Mouse (Mus musculus) skeletal muscle tissue, adult 2 months (tissue): ENCODE measurements around the gene Fez2.
A peak's percentile ranks its signal among the peaks of the same experiment; 100 is the strongest.

Experiments used
- DNase-seq: peaks from one replicate; pipeline ENCODE4 v3.0.0-alpha.2; 2012; ENCODE audit warnings: low read depth, low spot score

The Fez2 gene

GRCm38 (mm10) chr17:78368481-78368880 is 49.5 kb downstream of the Fez2 start:
- no peak for DNase-seq

DNA sequence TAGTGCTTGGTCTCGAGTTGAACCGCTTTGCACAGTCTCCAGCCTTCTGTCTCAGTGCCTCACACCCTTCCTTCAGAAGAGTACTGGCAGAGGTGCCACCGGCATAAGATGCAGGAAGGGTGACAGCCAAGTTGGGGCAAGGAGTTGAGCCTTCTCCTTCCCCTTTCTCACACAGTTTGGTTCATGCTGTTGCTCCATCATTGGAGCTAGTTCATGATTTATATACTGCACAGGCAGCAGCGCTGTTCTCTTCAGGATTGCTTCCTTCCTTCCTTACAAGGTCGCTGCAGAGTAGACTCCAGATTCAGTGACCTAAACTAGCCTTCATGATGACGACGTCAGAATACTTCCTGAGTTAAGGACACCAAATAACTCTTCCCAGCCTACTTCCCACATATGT is 51.9 kb downstream of the Fez2 start:
- no peak for DNase-seq

GRCm38 (mm10) chr17:78364555-78365302 is 53.2 kb downstream of the Fez2 start:
- no peak for DNase-seq

- DNase-seq = peak; percentile 38
Measured at GRCm38 (mm10) chr17:78361939-78362728, 55.8 kb downstream of the Fez2 start.

DNA sequence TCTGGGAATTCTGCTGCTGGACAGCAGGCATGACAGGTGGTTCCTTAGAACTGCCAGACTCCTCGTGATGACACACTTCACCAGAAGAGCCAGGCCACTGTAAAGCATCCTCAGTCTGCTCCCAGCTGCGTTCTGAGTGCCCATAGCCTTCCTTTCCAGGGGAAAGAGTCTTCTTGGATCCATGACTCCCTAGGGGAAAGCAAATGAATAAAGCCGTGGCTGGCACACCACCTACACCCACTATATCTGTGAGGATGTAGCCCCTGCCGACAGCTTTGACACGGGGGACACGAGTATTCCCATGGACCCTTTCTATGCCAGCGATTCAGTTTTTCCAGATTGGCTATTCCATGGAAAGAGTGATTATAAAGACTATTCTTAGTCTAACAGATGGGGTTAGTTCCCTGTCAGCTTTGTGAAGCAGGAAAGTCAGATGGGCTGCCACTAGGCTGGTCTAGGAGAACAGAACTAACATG is 59.7 kb downstream of the Fez2 start:
- no peak for DNase-seq

DNA sequence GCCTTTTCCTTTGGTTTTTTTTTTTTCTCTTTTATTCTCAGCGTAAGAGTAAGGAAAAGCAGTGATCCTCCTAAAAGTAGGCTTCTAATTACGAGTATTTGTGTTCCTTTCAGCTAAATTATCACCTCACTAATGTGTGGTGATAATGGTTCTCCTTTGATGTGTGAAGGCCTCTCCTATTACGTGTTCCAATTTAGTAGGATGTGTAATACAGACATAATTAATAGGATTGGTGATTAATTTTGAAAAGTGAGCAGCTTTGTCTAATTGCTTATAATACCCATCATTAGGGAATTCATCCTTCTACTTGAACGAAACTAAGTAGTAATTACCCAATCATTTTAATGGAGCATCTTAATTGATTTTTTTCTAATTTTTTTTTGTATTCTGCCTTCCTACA is 60.2 kb downstream of the Fez2 start:
- no peak for DNase-seq

GRCm38 (mm10) chr17:78355611-78356010 is 62.3 kb downstream of the Fez2 start:
- DNase-seq = no peak

- DNase-seq = no peak
Measured at GRCm38 (mm10) chr17:78354871-78355270, 63.1 kb downstream of the Fez2 start.

GRCm38 (mm10) chr17:78354411-78354810 is 63.5 kb downstream of the Fez2 start:
- DNase-seq = no peak

DNA sequence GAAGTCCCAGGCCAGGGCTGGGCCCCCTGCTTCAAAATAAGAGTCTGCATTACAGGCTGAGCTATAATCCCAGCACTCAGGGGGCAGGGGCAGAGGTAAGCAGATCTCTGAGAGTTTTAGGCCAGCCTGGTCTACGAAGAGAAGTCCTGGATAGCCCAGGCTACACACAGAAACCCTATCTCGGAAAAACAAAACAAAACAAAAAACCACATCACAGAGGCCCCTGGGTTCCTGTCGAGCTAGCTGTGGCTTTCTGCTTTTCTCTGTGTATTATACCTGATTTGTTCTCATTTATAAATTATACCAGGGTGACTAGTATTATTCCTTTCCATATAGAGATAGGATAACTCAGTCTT is 65.5 kb downstream of the Fez2 start:
- no peak for DNase-seq

DNA sequence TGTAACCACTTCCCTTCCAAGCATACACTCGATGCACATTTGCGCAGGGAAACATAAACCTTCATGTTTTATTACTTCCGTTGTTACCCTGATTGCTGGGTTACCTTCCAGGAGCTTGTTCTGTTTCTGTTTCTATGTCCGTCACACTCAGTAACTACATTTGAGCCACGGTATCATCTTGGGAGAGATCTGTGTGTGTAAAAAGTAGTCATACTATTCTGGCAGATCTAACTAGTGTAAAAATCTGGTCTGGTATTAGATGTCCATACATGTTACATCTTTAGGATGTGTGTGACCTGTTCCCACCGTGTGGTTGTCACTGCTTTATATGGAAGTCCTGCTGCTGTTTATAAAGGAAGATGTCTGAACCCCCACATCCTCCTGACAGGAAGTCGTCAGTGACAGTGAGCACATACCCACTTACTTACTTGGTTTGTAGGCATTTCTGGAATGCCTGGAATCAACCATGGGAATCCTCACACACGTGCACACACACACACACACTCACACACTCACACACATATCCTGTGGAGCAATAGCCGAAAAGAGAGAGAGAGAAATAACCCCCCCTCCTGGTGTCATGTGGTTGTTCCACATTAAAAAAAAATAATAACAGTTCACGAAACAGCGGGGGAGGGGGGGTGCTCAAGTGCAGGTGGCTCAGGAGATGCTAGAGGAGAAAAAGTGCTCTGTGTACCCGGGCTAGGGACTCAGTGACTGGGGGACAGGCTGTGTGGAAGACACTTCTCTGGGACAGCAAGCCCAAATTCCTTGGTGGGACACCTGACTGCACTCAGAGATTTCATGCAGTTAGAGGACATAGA is 66.1 kb downstream of the Fez2 start:
- DNase-seq = no peak

DNA sequence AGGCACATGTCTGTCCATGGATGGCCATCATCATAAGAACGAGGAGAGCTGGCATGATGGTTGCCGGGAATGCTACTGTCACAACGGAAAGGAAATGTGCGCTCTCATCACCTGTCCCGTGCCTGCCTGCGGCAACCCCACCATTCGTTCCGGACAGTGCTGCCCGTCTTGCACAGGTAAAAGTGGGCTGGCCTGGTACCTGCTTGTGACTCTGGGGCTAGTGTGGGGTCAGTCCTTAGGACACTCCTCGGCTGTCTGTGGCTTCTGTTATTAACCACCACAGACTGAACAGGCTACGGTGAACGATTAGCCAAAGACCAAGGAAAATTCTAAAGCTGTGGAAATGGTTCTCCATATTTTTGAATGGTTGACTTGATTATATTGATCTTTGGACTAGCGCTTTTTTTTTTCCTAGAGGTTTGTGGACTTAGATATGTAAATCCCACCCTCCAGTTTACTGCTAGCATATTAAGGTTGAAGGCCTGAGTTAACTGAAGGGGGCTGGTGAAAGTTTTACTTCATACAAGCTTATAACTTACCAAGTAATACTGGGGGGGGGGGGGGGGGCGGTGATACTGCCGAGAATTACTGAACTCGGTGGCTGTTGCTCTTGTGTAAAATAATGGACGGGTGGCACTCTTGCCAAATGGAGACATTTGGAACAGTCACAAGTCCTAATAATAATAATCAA is 70.7 kb downstream of the Fez2 start:
- DNase-seq = no peak

- DNase-seq = no peak
Measured at GRCm38 (mm10) chr17:78343688-78344087, 74.3 kb downstream of the Fez2 start.

- DNase-seq = no peak
Measured at GRCm38 (mm10) chr17:78335250-78335649, 82.7 kb downstream of the Fez2 start.

- DNase-seq = peak; percentile 48
Measured at GRCm38 (mm10) chr17:78333275-78333674, 84.7 kb downstream of the Fez2 start.

DNA sequence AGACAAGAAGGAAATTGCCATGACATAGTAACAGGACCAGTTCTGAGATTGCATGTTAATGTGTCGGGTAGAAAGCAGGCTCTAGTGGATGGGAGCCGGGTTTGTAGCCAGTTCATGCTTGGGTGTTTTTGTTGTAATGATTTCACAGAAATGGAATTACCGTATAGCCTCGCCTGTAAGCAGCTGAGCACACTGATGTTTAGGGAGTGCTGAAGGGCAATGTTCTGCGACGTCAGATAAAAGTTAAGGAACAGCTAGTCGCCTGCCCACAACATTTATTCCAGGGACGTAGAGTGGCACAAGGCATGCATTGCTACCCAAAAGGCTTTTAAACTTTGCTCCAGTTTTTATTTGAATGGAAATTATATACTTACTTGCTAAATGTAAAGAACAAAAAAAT is 86.5 kb downstream of the Fez2 start:
- DNase-seq = no peak

DNA sequence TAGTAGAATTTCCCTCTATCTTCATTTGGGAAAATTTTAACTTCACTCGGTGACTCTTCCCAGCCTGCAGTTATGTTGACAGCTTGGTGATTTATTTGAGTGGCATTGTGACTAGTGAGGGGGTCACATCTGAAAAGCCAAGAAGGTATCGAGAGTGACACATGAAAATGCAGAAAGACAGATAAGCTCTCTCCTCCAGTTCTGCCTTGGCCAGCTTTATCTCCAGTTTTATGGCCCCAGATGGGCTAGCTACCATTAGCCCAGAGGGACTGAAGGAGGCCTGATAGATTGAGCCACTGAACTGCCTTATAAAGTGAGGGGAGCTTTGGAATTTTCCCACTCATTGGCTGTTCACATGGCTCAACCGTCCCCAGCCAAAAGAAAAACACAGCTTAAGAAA is 89.7 kb downstream of the Fez2 start:
- no peak for DNase-seq

- no peak for DNase-seq
Measured at GRCm38 (mm10) chr17:78327187-78327586, 90.8 kb downstream of the Fez2 start.

DNA sequence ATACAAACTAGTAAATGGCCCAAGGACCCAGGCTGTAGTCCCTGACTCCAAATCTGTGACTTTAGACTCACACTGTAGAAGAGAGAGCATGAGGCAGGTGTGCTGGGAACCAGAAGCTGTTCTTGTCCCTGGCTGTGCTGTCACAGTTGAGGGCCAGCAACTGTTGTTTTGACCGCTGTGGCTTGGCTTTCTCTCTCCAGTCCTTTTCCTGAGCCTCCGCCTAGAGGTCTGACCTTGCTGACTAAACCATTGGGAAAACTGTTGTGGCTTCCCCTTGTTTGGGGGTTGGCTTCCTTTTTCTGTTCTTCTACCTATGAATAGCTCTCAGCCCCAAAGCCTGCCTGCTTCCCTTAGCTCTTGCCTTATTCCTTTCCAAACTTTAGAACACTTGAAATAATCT is 91.6 kb downstream of the Fez2 start:
- DNase-seq = no peak

- DNase-seq = no peak
Measured at GRCm38 (mm10) chr17:78325761-78326332, 92.1 kb downstream of the Fez2 start.
